Mouse (Mus musculus) stomach, postnatal 0 days (tissue): ENCODE measurements around the gene Lzts3.

ENCODE experiments used
- CTCF ChIP-seq: IDR thresholded peaks from 2 replicates; pipeline ENCODE4 v1.5.1; 2016; ENCODE audit warnings: antibody characterized with exemption, low read depth, mild to moderate bottlenecking, moderate library complexity
- EP300 ChIP-seq: optimal IDR thresholded peaks from 2 replicates; pipeline ENCODE3; 2016; ENCODE audit warnings: antibody characterized with exemption

GRCm38 (mm10) chr2:130679899-130680298, 37.3 kb upstream of the Lzts3 start:
- TF ChIP-seq CTCF (no peak), EP300 (no peak)
